Mouse (Mus musculus) retina, postnatal 7 days (tissue): ENCODE data around the gene Hsd17b3.

ENCODE experiments used
- DNase-seq: peaks from one replicate; pipeline ENCODE4 v3.0.0-alpha.2; 2012; ENCODE audit warnings: low read depth, low spot score

The Hsd17b3 gene

GRCm38 (mm10) chr13:64089130-64089529 lies at the start of gene Hsd17b3:
Gene Hsd17b3 (minus strand): TSS chr13:64089230.
- no peak for DNase-seq

GRCm38 (mm10) chr13:64129616-64130375 lies 40.8 kb upstream of the Hsd17b3 start:
- no peak for DNase-seq

- DNase-seq: no peak
Observed at GRCm38 (mm10) chr13:64128858-64129615, 40.0 kb upstream of the Hsd17b3 start, which contains the start of gene Slc35d2. Gene Slc35d2 (minus strand): TSS chr13:64129368.

- no peak for DNase-seq
Observed at GRCm38 (mm10) chr13:64126316-64126715, 37.3 kb upstream of the Hsd17b3 start.

GRCm38 (mm10) chr13:64124886-64125285 lies 35.9 kb upstream of the Hsd17b3 start:
- DNase-seq: no peak

DNA sequence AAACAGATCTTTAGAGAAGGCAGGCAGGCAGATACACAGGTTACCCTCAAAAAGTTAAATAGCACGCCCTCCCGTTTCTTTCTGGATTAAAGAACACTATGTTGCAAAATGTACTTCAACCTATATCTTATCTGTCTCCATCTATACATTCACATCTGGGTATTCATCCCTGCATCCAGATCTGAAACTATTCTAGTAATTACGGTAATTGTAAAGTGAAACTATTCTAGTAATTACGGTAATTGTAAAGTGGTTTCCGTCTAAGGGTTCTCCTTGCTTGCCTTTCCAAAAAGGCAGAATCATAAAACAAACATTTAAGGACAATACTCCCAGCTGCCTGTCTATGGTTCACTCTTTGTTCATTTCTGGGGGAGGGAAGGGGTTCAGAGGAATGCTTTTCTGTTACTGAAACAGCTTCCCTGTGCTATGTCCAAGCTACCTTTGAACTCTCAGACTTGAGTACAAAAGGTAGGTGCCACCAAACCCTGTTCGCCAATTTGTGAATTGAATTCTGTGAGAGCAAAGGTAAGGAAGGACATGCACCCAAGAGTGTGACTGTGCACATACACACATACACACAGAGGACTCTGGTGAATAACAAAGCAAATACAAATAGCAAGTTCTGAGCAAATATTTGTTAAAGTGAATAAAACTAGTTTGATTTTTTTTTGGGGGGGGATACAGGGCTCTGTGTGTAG lies 34.6 kb upstream of the Hsd17b3 start:
- no peak for DNase-seq

GRCm38 (mm10) chr13:64120760-64121159 lies 31.7 kb upstream of the Hsd17b3 start:
- DNase-seq: no peak

GRCm38 (mm10) chr13:64117442-64117841 lies 28.4 kb upstream of the Hsd17b3 start:
- no peak for DNase-seq

GRCm38 (mm10) chr13:64110421-64110820 lies 21.4 kb upstream of the Hsd17b3 start:
- DNase-seq: no peak

GRCm38 (mm10) chr13:64108381-64108850 lies 19.4 kb upstream of the Hsd17b3 start:
- no peak for DNase-seq

DNA sequence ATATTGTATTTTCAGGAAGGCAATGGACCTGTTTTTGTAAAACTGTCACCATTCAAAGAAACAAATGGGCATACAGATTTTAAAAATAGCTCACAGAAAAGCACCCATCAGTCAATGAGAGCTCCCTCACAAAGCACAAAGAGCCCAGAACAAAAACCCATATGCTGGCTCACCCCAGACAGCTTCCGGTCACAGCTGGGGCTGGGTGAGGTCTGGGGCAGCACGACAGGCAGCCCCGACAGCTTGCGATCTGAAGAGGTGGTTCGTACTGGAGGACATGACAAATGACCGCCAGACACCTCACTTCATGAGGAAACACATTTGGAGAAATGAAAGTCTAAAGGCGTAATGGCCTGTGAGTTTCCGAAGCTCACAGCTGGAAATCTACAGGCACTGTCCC lies 18.5 kb upstream of the Hsd17b3 start:
- DNase-seq: no peak

GRCm38 (mm10) chr13:64107105-64107504 lies 18.1 kb upstream of the Hsd17b3 start:
- DNase-seq: no peak

GRCm38 (mm10) chr13:64105690-64106089 lies 16.7 kb upstream of the Hsd17b3 start:
- DNase-seq: no peak

DNA sequence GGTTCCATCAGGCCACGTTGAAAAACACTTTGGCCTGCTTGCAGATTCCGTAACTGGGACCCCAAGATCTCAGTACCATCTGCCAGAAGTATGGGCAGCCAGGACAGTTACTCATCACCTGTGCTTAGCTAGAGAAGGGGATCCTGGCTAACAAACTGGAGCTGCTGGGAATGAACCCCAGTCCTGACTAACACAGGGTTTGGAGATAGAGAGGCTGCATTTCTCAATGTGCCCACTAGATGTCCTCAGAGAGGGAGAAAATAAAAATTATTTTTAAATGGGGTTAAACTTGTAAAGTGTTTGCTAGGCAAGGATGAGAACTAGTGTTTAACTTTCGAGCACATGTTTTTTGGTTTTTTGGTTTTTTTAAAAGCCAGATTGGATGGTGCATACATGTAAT lies 11.2 kb upstream of the Hsd17b3 start:
- no peak for DNase-seq

- no peak for DNase-seq
Observed at GRCm38 (mm10) chr13:64098992-64099391, 10.0 kb upstream of the Hsd17b3 start.

DNA sequence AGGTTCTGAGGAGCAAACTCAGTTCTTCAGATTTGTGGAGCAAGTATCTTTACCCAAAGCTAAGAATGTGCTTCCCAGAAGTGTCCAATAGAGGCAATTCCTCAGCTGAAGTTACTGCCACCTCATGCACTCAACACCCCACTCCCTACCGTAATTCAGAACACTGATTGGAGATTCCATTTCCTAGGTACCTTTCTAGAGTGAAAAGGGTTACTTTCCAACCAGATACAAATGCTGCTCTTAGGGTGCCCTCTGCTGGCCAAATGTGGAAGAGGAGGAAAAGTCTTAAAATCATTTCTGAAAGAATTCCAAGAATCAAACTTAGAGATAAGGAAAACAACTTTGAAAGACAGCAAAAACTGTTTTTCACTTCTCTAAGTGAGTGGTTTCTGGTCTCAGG lies 4.3 kb upstream of the Hsd17b3 start:
- peak; percentile 52 for DNase-seq

DNA sequence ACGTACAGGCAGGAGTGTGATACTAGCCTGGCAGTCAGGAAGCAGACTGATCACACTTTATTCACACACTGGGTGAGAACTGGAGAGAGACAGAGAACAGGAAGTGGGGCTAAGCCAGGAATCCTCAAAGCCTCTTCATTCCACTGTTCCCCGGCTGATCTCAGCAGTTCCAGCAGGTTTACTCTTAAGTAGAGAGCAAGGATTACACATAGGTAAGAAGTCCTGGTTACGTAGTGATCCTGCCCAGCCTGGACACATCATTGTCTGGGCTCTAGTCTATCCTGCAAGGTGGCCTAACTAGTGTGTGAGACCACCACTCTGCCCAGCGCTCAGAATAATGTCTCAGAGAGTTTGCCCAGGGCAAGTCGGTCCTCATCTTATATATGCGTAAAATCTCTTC lies 3.7 kb upstream of the Hsd17b3 start:
- no peak for DNase-seq

GRCm38 (mm10) chr13:64092141-64092540 lies 3.1 kb upstream of the Hsd17b3 start:
- no peak for DNase-seq

- no peak for DNase-seq
Observed at GRCm38 (mm10) chr13:64091006-64091405, 2.0 kb upstream of the Hsd17b3 start.

DNA sequence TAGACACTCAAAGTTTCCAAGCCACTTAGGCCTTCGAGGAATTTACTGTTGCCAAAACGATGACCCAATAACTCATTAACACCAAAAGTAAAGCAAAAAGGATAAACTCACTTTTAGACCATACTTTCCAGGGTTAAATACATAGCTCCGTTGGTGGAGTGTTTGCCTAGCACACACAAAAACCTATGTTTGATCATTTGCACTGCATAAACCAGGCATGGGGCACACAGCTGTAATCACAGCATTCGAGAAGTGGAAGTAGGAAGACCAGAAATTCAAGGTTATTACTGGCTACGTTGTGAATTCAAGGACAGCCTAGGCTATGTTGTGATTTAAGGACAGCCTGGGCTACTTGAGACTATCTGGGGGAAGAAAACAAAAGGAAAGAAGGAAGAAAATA lies 1.2 kb upstream of the Hsd17b3 start:
- no peak for DNase-seq

- DNase-seq: no peak
Observed at GRCm38 (mm10) chr13:64088057-64088456, 973 bp downstream of the Hsd17b3 start.

- DNase-seq: no peak
Observed at GRCm38 (mm10) chr13:64086036-64086435, 3.0 kb downstream of the Hsd17b3 start.
